Mouse (Mus musculus): ENCODE measurements around the gene Tasp1. TPM values are rescaled to one million over a fixed set of nuclear protein-coding genes. Genes with fewer than 3 reads are reported as not detected.
"Not testable (repeated sequence)": the region's sequence is repeated elsewhere in the genome, so short reads cannot be mapped to it uniquely, and the experiment has no call there.

The Tasp1 gene
- total RNA-seq, 2 experiments from 2014 or later, result 7.9 to 8.6 TPM

DNA sequence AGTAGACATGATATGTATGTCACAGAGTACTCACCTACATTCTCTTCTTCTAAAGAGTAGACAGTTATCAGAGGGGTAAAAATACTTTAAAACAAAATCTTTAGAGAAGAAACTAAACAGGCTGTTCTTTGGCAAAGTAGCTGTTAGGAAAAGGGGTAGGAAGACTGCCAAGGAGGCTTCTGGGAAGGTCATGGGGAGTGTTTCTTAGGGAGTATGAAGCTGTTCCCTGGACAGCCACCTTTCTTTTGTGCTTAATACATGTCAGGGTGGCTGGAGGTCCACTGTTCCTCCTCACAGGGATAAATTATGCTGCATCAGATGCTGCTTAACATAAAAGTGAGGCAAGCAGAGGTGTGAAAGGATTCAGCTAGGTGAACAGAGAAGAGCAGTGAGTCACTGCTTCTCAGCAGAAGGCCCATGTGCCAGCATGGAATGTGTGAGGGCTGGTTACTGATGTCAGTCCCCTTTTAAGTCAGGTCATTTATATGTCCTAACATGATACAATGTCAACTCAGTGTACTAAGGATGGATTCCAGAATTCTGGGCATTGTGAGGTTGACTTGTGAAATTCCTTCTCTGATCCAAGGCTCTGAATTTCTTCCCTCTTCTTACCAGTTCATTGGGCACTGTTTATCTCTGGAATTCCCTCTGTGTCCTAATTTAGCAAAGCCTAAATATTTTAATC is 175.1 kb downstream of the Tasp1 start:
- DNase-seq (ENCODE audit: low spot score in 2 of 2), result no peak

DNA sequence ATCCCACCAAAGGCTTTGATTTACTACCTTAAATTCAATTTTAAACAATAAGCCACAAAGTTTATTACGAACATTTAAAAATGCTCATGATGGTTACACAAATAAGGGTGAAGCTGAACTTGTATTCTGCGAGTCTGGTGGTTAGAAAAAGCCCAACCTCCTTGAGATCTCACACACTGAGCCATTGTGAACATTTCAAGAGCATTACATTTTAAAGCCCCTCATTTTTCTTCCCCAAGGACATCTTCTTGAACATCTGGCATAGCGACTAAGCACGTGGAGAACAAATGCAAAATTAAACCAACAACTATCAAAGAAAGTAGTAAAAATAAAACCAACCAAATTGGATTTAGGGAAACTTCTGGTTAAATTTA is 182.4 kb downstream of the Tasp1 start:
- DNase-seq (ENCODE audit: low spot score in 2 of 2), result no peak

DNA sequence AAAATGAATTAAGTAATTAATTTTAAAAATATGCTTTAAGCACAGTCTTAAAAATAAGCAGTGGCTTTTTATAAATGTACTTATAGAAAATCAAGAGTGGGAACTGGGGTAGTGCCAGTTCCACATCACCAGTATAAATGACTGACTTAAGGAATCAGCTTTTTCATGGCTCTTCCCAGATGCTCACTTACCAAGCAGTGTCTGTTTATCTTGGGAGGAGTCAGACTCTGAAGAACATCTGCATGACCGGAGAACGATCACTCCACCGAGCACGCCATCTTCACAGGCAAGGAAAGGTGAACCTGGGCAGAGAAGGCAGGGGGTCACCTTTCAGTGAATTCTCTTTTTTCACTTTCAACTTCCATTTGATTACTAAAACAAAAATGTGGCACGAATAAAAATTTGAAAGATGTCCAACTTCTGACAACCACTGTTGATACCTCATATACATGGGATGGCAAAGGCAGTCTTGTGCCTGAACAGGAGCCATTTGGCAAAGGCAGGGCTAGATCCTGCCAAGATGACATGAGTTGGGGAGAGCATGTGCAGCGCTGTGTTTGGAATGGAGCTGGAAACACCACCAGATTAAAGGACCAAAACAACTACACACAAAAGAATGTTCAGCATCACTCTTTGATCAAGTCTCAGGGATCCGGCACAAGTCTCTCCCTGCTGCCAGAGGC is 182.9 kb downstream of the Tasp1 start:
- DNase-seq (ENCODE audit: low spot score in 2 of 2), result no peak

DNA sequence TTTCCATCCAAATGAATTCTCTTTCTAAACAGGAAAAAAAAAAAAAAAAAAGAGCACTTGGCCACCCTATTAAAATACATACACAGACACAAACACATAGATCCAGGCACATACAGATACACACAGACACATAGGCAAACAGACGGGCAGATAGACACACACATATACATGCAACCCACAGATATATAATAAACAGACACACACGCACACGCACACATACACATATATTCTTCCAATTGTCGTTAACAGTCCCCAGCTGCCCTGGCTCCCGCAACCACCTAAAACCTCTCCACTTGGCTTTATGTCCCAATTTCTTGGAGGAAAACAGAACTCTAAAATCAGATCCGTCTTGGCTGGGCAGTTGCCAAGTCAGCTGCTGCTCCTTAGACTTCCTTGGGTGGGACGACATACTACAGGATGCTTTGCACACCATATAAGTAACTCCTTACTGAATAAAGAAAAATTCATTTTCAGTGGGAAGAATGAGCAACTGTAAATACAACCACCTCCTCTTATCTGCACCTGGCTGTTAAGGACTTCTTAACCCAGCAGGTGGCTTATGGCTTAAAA is 188.5 kb downstream of the Tasp1 start:
- peak in 1 of 2 experiments; percentile 16 for DNase-seq (ENCODE audit: low spot score in 2 of 2)

DNA sequence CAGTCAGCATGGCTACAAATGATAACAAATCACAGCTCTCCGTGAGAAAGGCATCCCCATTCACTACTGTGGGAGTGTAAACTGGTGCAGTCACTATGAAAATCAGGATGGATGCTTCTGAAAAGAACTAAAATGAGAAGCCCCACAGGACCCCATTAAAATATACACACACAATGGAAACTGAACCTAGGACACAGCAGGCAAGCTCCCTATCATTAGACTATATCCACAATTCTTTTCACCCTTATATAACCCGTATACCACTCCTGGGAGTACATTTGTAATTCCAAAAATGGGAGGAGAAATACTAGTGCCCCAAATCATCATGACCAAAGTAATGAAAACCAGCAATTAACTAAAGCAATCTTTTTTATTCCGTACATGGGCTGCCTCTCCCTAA is 190.7 kb downstream of the Tasp1 start:
- no peak for DNase-seq (ENCODE audit: low spot score in 2 of 2)

DNA sequence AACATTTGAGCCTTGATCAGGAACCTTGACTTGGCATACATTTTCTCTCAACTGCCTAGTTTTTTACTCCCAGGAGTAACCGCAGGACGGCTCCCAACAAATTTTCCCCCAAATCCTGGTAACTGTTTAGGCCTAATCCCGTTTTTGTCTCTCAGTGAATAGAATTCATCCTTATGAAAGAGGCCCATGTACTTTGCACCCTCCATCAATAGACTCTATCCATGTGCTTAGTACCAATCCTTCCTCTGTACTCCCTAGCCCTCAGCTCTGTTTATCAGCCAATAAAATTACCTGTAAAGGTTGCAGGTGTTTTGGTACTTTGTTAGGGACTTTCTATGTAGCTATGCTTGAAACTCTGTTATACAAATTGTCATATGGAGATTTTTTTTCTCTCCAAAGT is 192.4 kb downstream of the Tasp1 start:
- DNase-seq (ENCODE audit: low spot score in 2 of 2), result no peak

DNA sequence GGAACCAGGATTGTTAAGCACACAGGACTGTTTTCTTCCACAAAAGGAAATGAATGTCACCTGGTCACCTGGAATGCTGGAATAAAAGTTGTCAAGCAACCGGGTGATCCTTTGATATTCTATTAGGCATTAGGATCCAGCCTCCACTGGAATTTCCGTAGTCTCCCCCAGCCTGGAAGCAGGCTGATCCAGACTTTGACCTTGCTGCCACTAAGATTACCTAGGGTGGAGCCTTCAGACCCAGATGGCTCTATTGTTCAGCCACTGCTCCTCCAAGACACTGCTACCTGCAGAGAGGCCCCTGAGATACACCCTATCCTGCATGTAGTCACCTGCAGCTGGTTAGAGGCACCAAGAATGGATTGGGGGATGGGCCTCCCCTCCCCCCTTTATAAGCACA is 192.8 kb downstream of the Tasp1 start:
- DNase-seq (ENCODE audit: low spot score in 2 of 2), result no peak

DNA sequence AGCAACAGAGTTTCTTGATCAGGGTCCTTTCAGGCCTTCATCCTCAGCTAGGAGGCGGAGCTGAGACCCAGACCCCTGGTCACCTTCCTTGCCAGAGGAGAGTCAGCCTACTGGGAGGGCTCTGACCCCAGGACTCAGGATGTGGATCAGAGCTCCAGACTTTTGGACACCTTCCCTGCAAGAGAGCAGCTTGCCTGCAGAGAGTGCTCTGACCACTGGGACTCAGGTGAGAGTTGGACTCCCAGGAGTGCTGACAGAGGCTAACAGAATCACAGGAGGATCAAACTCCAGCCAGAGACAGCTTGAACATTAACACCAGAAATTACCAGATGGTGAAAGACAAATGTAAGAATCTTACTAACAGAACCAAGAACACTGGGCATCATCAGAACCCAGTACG is 197.5 kb downstream of the Tasp1 start:
- DNase-seq (ENCODE audit: low spot score in 2 of 2), result not testable (repeated sequence)

DNA sequence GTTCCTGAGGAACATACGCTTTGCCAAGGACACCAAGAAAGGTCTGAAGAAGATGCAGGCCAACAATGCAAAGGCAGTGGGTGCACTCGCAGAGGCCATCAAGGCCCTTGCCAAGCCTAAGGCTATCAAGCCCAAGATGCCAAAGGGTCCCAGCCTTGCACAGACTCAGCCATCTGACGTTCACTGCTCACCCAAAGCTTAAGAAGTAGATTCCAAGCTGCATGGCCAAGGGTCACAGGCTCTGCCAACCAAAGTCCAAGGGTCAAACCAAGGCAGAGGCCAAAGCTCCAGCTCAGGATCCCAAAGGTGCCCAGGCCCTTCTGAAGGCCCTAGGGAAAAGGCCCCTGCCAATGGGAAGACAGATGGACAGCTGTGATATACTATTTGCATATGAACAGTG is 203.2 kb downstream of the Tasp1 start:
- DNase-seq (ENCODE audit: low spot score in 2 of 2), result not testable (repeated sequence)

DNA sequence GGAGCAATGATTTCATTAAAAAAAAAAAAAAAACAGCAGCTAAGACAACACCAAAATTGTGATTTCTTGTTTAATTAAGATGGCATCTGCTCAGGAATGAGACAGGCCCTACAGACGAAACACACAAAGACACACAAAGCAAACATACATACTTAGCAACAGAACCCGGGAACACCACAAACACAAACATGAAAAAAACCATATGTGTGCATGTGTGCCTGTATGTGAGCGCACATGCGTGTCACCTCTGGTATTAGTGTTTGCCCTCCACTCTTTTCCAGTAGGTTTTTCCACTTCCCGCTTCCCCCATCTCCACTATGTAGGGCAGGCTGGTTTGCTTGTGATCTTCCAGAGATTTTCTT is 206.5 kb downstream of the Tasp1 start:
- DNase-seq (ENCODE audit: low spot score in 2 of 2), result no peak

DNA sequence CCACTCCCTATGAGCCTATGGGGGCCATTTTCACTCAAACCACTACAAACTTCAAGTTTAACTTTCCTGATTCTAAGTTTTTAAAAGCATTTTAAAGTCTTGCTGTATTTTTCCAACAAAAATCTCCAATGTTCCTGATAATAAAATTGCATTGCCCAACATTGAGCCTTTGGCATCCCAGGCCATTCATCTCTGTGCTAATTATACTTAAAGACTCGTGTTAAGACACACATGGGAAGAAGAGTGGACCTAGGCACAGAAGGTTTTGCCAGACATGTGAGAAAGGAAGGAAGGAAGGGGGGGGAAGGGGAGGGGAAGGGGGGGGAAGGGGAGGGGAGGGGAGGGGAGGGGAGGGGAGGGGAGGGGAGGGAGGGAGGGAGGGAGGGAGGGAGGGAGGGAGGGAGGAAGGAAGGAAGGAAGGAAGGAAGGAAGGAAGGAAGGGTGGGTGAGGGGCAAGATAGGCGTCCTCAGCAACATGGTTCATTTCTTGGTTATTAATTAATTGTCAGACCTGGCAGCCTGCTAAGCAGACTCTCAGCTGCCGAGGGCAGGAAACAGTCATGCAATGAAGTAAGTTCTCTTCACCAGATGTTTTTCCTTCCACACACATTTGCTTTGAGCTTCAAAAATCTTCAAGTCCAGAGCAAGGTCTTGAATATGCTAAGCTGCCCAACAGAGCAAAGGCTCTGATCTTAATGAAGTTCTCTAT is 207.0 kb downstream of the Tasp1 start:
- DNase-seq (ENCODE audit: low spot score in 2 of 2), result no peak

DNA sequence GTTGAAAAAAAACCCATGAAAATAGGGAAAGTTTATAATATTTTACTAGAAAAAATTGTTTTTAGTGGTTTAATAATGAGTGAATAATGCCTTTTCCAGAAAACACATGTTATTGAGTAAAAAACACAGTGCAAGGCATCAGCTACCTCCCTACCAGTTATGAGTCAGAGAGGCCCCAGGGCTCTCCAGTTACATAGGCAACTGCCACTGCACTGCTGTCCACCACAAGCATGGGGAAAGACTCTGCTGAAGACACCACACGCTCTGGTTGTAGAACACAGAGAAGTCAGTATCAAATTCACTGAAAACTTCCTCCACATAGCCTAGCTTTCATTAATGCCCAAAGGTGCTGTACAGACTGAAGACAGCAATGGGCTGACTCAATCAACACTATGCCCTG is 217.0 kb downstream of the Tasp1 start:
- no peak for DNase-seq (ENCODE audit: low spot score in 2 of 2)

DNA sequence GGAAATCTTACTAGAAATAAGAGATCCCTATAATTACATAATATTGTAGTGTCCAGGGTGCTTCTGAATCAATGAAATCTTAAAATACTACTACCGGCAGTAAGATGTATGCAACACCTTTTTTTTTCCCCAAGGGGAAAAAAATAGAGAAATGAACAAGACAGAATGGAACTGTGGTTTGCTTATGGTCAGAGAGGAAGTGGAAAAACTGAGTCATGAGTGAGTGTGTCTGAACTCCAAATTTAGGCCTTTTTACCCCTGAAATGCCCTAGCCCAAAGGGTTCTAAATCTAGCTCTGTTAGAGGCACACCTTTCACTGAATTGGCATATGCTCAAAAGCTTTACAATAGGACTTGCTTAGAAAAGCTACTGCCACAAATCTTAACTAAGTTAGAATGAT is 225.2 kb downstream of the Tasp1 start:
- DNase-seq (ENCODE audit: low spot score in 2 of 2), result no peak

DNA sequence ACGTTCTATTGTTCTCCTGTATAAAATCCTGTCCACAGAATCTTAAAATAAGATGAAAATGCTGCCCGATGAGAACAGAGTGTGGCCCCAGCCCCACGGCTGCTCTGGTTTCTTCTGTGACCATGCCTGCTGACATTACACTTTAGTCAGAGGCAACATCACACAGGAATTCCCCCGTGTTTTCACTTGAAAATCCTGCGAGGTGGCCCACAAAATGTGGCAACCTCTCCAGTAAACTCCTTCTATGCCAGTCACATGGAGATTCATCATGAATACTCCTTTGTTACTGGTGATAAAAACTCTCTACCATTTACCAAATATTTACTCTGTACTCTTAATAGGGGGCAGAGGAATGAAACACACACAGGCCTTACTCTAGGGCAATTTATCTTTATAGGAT is 225.7 kb downstream of the Tasp1 start:
- no peak for DNase-seq (ENCODE audit: low spot score in 2 of 2)

DNA sequence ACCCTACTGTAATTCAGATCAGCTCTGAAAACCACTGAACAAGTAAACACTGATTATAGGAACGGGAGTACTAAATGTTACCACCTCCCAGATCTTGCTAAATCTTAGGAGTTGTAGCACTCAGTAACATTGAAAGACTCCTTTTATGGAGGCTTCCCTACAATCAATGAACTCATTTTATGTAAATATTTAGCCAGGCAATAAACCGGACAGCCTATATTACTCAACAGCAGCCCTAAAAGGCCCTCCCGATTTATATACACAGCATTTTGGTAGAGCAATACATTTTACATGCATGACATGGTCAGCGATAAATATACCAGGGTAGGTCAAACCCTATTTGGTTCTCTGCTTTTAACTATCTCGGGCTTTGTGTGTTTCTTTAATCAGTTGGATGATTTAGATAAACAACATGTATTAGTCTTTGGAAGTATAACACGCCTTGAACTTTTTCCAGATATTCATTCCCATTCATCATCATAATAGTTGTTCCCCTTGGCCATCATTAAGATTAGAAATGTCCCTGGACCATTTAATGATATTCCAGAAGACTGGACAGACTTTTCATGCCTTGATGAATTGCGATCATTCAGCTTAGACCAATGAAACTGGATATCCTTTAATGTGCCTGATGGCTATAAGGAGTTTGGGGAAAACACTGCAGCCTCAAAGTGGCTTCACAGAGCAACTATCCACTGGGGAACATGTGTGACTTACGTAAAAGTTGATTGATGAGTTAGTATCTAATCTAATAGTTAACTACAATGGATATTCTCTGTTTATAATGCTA is 244.8 kb downstream of the Tasp1 start:
- DNase-seq (ENCODE audit: low spot score in 2 of 2), result no peak

DNA sequence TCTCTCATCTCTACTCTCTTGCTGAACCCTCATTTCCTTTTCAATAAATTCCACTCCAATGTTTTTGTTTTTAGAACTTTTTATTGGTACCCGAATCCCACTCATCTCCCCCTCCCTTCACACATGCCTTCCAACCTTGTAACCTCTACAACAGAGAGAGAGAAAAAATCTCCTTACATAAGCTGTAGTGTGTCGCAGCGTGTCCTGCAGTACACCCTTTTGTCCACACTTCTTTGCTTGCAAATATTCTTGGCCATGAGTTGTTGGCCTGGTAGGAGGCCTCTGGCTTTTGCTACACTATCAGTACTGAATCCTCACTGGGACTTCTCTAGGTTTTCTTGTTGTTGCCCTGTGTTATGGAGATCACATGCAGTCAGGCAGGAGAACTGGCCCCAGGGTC is 249.3 kb downstream of the Tasp1 start:
- no peak for DNase-seq (ENCODE audit: low spot score in 2 of 2)

DNA sequence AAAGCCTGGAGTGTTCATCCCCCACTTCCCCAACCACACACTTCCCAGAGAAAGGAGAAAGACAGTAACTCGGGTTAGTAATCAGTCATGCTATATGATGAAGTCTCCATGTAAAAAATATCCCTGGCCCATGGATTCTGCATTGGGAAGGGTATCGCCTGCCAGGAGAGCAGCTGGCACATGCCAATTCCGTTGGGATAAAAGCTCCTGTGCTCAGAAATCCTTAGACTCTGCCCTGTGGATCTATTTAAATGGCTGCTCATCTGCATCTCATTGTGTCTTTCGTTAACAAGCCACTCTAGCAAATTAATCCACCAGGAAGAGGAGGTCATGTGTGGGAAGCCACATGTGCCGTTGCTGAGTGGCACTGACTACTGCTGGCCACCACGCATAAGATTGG is 258.7 kb downstream of the Tasp1 start:
- no peak for DNase-seq (ENCODE audit: low spot score in 2 of 2)

DNA sequence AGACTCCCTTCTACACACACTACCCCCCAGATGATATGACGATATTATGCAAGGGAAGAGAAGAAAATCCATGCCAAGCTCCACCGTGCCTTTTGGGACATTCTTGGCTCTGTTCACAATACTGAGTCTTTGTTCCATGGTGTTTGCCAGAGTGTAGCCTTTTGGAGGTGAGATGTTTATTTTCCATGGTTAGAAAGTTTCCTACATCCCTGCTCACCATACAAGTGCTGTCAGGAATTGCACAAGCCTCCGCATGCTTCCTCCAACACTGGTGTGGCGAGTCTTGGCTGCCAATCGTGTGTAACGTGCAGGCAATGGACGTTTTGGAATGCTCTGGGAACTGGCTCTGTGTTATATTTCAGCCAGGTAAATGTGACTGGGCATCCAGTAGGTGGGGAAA is 262.6 kb downstream of the Tasp1 start:
- no peak for DNase-seq (ENCODE audit: low spot score in 2 of 2)

DNA sequence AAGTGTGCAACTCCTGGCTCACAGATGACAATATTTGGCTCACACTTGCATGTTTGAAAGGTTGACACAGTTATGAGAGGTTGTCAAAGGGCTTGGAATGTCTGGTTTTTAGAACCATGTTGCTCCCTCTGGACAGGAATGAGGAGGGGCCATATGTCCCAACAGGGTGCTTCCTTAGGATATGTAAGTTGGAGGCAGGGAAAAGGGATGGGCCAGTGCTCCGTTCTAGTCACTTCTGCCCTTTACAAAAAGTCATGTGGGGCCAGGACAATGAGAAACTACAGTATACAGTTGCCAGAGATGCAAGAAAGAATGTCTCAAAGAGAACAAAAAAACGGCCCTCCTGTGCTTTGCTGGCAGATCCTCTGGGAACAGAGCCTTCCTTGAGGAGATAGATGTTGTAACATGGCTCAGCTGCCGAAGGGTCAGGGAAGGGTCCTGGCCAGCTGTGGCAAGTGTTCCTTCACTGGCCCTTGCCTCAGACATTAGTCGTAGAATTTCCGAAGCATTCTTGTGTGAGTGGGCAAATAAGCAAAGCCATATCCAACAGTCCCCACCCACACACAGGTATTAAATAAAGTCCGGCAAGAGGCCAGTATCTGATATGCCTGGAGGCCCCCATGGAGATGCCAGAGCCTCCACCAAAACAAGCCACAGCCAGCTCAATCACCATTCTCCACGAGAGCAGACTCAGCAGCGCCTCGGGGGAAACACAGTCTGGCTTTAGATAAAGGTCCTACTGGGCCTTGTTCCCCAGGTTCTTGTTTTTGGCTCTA is 274.1 kb downstream of the Tasp1 start:
- no peak for DNase-seq (ENCODE audit: low spot score in 2 of 2)

DNA sequence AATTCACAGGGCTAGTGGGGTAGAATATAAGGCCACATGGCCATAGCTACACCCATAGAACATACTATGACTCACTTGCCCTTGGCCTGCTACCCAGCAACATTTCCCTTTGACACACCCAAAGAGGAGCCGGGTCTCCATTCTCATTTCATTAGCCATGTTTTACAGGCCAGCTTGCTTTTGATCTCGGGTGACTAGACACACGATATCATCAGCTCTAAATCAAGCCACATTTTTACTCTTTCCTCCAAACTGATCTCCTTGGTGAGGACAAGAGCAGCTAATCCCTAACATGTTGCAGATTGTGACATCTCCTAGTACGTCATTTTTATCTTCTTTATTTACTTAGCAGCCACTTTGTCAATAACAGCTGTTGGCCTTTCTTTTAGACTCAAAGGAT is 277.9 kb downstream of the Tasp1 start:
- DNase-seq (ENCODE audit: low spot score in 2 of 2), result no peak

DNA sequence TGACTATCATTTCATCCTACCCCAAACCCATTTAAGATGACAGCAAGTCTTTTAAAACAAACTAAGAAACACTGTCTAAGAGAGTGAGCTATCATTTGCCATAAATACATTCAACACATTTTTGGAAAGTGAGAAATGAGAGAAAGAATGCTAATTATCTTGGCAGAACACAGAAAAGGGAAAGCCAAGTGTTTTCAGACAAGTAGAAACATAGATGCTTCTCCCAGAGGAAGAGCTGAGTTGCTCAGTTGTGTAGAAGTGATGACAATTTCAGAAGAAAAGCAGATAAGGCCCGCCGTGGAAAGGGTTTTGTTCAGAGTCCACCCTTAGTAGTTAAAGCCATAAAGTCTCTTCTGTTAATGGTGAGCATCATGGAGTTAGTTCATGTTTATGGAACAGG is 281.7 kb downstream of the Tasp1 start:
- no peak for DNase-seq (ENCODE audit: low spot score in 2 of 2)

All from gastrocnemius, postnatal 4 days (tissue).